Mouse (Mus musculus): ENCODE results near the gene Xkr7. TPM values are rescaled to one million over a fixed set of nuclear protein-coding genes. Genes with fewer than 3 reads are reported as not detected.

Xkr7 gene
- total and polyA plus RNA-seq, 3 experiments, result 0.08 TPM; not detected in 2

DNA sequence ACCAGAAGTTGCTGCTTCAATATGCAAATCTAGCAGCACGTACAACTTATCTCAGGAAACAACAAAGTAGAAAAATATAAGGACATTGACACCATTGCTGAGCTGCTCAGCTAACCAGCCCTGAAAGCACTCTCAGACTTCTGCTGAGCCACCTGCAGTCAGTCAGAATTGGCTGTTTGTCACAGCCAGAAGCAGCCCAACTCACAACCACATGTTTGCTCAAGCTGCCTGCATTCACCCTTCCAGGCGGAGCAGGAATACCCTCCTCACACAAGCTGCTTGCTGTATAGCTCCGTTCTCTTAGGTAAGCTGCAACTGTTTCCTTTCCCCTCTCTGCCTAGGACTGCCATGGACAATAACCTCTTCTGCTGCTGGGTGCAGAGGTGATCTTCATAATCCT, 31.7 kb downstream of the Xkr7 start:
- intact Hi-C loops (cut with DNase I), result no loop called here
- WGBS, result 56% methylated on average over 3 of the region's 3 CpGs

DNA sequence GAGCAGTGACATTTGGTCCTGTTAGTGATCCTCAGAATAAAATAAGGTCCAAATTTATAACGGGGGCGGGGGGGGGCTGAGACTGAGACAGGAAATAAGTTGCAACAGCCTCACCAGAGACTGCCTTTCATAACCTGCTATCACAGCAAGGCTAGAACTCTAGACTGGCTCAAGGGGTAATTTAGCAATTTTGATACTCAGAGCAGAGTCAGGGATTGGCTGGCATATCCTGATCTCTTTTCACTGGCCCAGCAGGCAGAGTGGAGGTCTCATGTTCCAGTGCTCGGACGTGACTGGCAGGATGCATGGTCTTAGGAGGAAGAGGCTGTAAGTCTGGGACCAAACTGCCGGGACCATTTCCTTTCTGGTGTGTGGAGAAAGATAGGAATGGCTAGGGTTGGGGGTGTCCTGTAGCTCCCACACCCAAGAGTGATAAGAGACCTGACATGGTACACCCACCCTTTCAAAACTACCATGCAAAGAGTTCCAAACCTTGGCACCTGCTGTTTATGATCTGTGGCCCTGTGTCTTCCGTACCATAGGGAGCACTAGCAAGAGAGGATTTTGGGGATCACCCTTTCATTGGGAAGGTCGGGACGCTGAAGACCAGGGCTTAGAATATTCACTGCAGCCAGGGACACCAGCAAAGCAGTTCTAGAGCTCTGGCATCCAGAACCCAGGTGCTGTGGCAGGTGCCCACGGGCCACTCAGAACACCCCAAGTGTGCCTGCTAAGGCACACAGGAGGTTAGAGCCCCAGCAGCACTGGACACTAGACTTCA, 32.7 kb downstream of the Xkr7 start:
- Histone ChIP-seq H3K4me1 (ENCODE audit: control insufficient read depth, insufficient read depth, low read length) (peaks cover 8% of the 10 kb centered on the region), H3K27me3 (ENCODE audit: control insufficient read depth, insufficient read depth, low read length) (no peaks in the 10 kb centered on the region), H3K79me2 (replicated peaks; ENCODE audit: control insufficient read depth, insufficient read depth, low read length) (no peaks in the 10 kb centered on the region), H3K27ac (peak overlapping the region; percentile 96), H3K36me3 (ENCODE audit: control insufficient read depth, insufficient read depth, low read length) (no peaks in the 10 kb centered on the region), H3K9ac (ENCODE audit: low read depth, low read length) (0 out of 2 replicates have a peak overlapping the region, but pooled peaks have one; percentile 11), H3K4me3 (peak overlapping the region; percentile 33)
- peak in 1 of 2 experiments; percentile 13 for DNase-seq
- 54% methylated on average over 9 of the region's 9 CpGs for WGBS
- intact Hi-C loops (cut with DNase I), result no loop called here
- no peak for TF ChIP-seq CTCF (IDR thresholded peaks at IDR 0.05)
- TF ChIP-seq POLR2A (IDR thresholded peaks at IDR 0.05; ENCODE audit: insufficient read depth, low read depth, low read length), result peak; percentile 45; the same call in 1 of the 2 replicates

More for the DNA sequence above, 31.7 kb downstream of the Xkr7 start:
- H3K9ac ChIP-seq (ENCODE audit: low read depth, low read length), result no peak overlapping the region
- H3K4me3 ChIP-seq, result no peak overlapping the region
- TF ChIP-seq CTCF (IDR thresholded peaks at IDR 0.05) (no peak), EP300 (IDR thresholded peaks at IDR 0.05; ENCODE audit: insufficient read depth, low read depth, low read length) (no peak), POLR2A (IDR thresholded peaks at IDR 0.05; ENCODE audit: insufficient read depth, low read depth, low read length) (no peak)
- no peaks in the 10 kb centered on the region for H3K36me3 ChIP-seq (ENCODE audit: control insufficient read depth, insufficient read depth, low read length)
- peaks cover 5% of the 10 kb centered on the region for H3K4me1 ChIP-seq (ENCODE audit: control insufficient read depth, insufficient read depth, low read length)
- no peak overlapping the region; the same call in none of the 2 replicates for H3K27ac ChIP-seq
- no peaks in the 10 kb centered on the region for H3K27me3 ChIP-seq (ENCODE audit: control insufficient read depth, insufficient read depth, low read length)
- no peaks in the 10 kb centered on the region for H3K79me2 ChIP-seq (replicated peaks; ENCODE audit: control insufficient read depth, insufficient read depth, low read length)
- no peak for DNase-seq

DNA sequence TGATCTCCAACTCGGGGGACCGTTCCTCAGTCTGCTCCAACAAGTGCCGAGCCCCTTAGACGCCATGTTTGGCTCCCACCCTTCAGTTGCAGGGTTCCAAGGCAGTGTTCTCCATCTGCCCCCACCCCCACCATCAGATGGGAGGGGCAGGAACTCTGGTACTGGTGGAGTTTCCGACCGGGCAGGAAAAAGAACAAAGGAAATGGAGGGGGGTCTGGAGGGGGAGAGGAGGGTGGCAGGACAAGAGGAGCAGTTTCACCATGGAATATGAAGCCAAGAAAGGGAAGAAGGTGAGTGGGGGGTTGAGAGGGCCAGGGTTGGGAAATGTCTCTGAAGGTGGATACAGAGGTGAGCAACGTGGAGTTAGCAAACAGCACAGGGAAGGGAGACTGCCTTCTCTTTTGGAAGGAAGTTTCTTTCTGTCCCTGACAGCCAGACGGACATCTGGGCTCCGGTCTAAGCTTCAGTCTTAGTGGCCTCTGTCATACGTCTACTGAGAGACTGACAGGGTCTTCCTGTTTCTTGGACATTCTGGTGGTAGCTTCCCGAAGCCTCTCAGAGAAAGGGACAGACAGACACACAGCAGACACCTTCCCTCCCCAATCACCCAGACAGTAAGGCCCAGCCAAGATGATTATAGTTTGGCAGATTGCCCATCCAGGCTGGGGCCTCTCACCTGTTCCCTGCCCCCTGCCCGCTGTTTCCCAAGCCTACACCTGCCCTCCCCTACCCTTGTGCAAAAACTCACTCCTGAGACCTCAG, 34.3 kb downstream of the Xkr7 start, which contains the start of gene Ccm2l:
Gene Ccm2l, plus strand, starts transcription at position 209 of the 762 bp plus-strand sequence.
- peak within 1 kb of the TSS; percentile 66 for H3K4me3 ChIP-seq
- H3K27me3 ChIP-seq (ENCODE audit: control insufficient read depth, insufficient read depth, low read length), result peaks cover 2% of the 10 kb centered on the region
- intact Hi-C loops (cut with DNase I), result no loop called here
- peaks cover 2% of the 10 kb centered on the region; the same call in 1 of the 2 replicates for H3K79me2 ChIP-seq (replicated peaks; ENCODE audit: control insufficient read depth, insufficient read depth, low read length)
- WGBS, result 22% methylated on average over 12 of the region's 12 CpGs
- DNase-seq, result peak; percentile 73 to 79
- H3K4me1 ChIP-seq (ENCODE audit: control insufficient read depth, insufficient read depth, low read length), result peaks cover 13% of the 10 kb centered on the region
- H3K9ac ChIP-seq (ENCODE audit: low read depth, low read length), result peak within 1 kb of the TSS; percentile 83
- peak within 1 kb of the TSS; percentile 96 for H3K27ac ChIP-seq
- TF ChIP-seq POLR2A (IDR thresholded peaks at IDR 0.05; ENCODE audit: insufficient read depth, low read depth, low read length) (peak; percentile 80), CTCF (IDR thresholded peaks at IDR 0.05) (no peak), EP300 (IDR thresholded peaks at IDR 0.05; ENCODE audit: insufficient read depth, low read depth, low read length) (peak; percentile 97)
- no peaks in the 10 kb centered on the region for H3K36me3 ChIP-seq (ENCODE audit: control insufficient read depth, insufficient read depth, low read length)

DNA sequence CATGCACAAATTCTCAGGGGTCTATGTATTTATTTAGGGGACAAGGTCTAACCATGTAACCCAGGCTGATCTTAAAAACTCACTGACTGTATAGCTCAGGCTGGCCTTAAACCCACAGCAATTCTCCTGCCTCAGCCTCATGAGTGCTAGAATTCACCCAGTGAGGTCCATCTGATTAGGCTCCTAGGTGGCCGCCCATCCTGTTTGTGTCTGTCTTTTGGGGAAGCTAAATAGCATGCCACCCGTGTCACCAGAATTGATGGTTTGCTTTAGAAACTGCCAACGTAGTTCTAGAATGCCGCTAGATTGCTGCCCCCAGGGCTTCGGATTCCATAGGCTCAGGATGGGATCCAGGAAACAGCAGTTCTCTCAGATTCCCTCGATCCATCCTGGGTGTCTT, 35.3 kb downstream of the Xkr7 start:
- H3K27ac ChIP-seq, result peak overlapping the region; percentile 96
- H3K4me3 ChIP-seq, result peak overlapping the region; percentile 66
- peaks cover 2% of the 10 kb centered on the region; the same call in 1 of the 2 replicates for H3K79me2 ChIP-seq (replicated peaks; ENCODE audit: control insufficient read depth, insufficient read depth, low read length)
- WGBS, result 36% methylated on average over 6 of the region's 6 CpGs
- H3K9ac ChIP-seq (ENCODE audit: low read depth, low read length), result peak overlapping the region; percentile 65; the same call in 1 of the 2 replicates
- H3K4me1 ChIP-seq (ENCODE audit: control insufficient read depth, insufficient read depth, low read length), result peaks cover 13% of the 10 kb centered on the region
- no peaks in the 10 kb centered on the region for H3K36me3 ChIP-seq (ENCODE audit: control insufficient read depth, insufficient read depth, low read length)
- intact Hi-C loops (cut with DNase I), result no loop called here
- TF ChIP-seq EP300 (IDR thresholded peaks at IDR 0.05; ENCODE audit: insufficient read depth, low read depth, low read length) (no peak), POLR2A (IDR thresholded peaks at IDR 0.05; ENCODE audit: insufficient read depth, low read depth, low read length) (peak; percentile 28; the same call in 1 of the 2 replicates), CTCF (IDR thresholded peaks at IDR 0.05) (no peak)
- DNase-seq, result no peak
- peaks cover 7% of the 10 kb centered on the region for H3K27me3 ChIP-seq (ENCODE audit: control insufficient read depth, insufficient read depth, low read length)

DNA sequence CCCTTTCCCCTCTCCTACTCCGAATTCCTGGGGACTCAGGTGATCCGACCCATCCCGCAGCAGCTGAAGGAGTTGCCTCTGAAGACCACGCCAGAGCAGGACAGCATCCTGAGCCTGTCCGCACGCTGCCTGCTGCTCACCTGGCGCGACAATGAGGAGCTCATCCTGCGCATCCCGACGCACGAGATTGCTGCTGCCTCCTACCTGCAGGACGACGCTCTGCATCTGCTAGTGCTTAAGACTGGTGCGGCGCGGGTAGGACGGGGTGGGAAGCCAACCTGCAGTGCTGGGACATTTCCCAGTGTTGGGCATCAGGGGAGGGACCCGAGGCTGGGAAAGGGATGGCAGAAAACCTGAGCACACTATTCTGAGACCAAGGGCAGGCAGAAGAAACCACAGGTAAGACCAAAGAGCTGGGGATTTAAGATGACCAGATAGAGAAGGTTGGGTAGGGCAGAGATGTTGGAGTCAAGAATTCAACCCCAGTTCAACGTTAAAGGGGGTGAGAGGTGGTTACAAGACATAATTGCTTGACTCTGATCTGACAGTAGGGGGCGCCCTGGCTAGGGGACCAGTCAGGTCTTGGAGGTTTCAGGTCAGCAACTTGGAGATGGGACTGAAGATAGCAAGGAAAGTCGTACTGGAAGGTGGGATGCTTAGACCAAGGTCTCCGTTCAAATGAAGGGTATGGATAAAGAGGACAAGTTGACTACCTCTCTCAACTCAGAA, 39.3 kb downstream of the Xkr7 start:
- Histone ChIP-seq H3K9ac (ENCODE audit: low read depth, low read length) (no peak overlapping the region), H3K79me2 (replicated peaks; ENCODE audit: control insufficient read depth, insufficient read depth, low read length) (peaks cover 2% of the 10 kb centered on the region; the same call in 1 of the 2 replicates), H3K27me3 (ENCODE audit: control insufficient read depth, insufficient read depth, low read length) (peaks cover 9% of the 10 kb centered on the region), H3K36me3 (ENCODE audit: control insufficient read depth, insufficient read depth, low read length) (no peaks in the 10 kb centered on the region), H3K4me3 (no peak overlapping the region), H3K4me1 (ENCODE audit: control insufficient read depth, insufficient read depth, low read length) (peaks cover 11% of the 10 kb centered on the region), H3K27ac (no peak overlapping the region; the same call in 1 of the 2 replicates)
- intact Hi-C loops (cut with DNase I), result no loop called here
- TF ChIP-seq CTCF (IDR thresholded peaks at IDR 0.05), result peak; percentile 69
- no peak for TF ChIP-seq POLR2A (IDR thresholded peaks at IDR 0.05; ENCODE audit: insufficient read depth, low read depth, low read length)
- TF ChIP-seq EP300 (IDR thresholded peaks at IDR 0.05; ENCODE audit: insufficient read depth, low read depth, low read length), result no peak
- no peak for DNase-seq
- WGBS, result 34% methylated on average over 23 of the region's 23 CpGs

All from heart, adult 2 months (tissue).